Mouse (Mus musculus): ENCODE measurements around the gene 2200002D01Rik. TPM values are rescaled to one million over a fixed set of nuclear protein-coding genes. Genes with fewer than 3 reads are reported as not detected.

The 2200002D01Rik gene
- polyA plus RNA-seq (2012; fragmentation: generic; extraction: Trizol), result 72.9 TPM
- long read RNA-seq, experiment 1, transcript 2200002D01Rik-201 (4 exons, 1,466 nt), result major isoform, 31 of 32 reads
- long read RNA-seq, experiment 1, partial matches to known transcripts, result 0 of 32 reads
- long read RNA-seq, experiment 1, other reads (novel, unspliced or antisense), result 0 of 32 reads
- long read RNA-seq, experiment 2, transcript 2200002D01Rik-201 (4 exons, 1,466 nt), result major isoform, 19 of 19 reads
- long read RNA-seq, experiment 2, partial matches to known transcripts, result 0 of 19 reads
- long read RNA-seq, experiment 2, other reads (novel, unspliced or antisense), result 0 of 19 reads

- Histone ChIP-seq H3K36me3 (ENCODE audit: control insufficient read depth, insufficient read depth) (peaks cover 6% of the 10 kb centered on the region), H3K79me2 (ENCODE audit: control insufficient read depth, insufficient read depth) (peaks cover 12% of the 10 kb centered on the region), H3K27me3 (ENCODE audit: control insufficient read depth, insufficient read depth, insufficient read length) (no peaks in the 10 kb centered on the region), H3ac (ENCODE audit: control insufficient read depth, insufficient read length, low read depth) (peak within 1 kb of the TSS; percentile 34), H3K4me3 (ENCODE audit: insufficient read depth, poor library complexity, severe bottlenecking) (peak within 1 kb of the TSS; percentile 33), H3K79me3 (ENCODE audit: low read depth) (no peaks in the 10 kb centered on the region)
- TF ChIP-seq MYOG (IDR thresholded peaks at IDR 0.05; ENCODE audit: control insufficient read depth, extremely low read depth, insufficient read length) (no peak), FOSL1 (IDR thresholded peaks at IDR 0.05; ENCODE audit: insufficient read depth, low read length, poor library complexity, severe bottlenecking) (no peak), USF1 (IDR thresholded peaks at IDR 0.05; ENCODE audit: low read depth) (no peak), MYOD1 (IDR thresholded peaks at IDR 0.05; ENCODE audit: control insufficient read depth, insufficient read length, low read depth) (no peak), CTCF (IDR thresholded peaks at IDR 0.05; ENCODE audit: control insufficient read depth, insufficient read depth, insufficient read length) (no peak), MAX (IDR thresholded peaks at IDR 0.05) (no peak), CEBPB (IDR thresholded peaks at IDR 0.05; ENCODE audit: low read depth) (no peak)
Observed at GRCm38 (mm10) chr7:29248261-29248841, at the start of gene 2200002D01Rik. 2200002D01Rik (minus strand) TSS chr7:29248466.

GRCm38 (mm10) chr7:29296998-29297397, 48.7 kb upstream of the 2200002D01Rik start:
- TF ChIP-seq USF1 (IDR thresholded peaks at IDR 0.05; ENCODE audit: low read depth) (no peak), CTCF (IDR thresholded peaks at IDR 0.05; ENCODE audit: control insufficient read depth, insufficient read depth, insufficient read length) (peak; percentile 74)
- no peaks in the 10 kb centered on the region for H3K27me3 ChIP-seq (ENCODE audit: control insufficient read depth, insufficient read depth, insufficient read length)
- no peaks in the 10 kb centered on the region for H3K36me3 ChIP-seq (ENCODE audit: control insufficient read depth, insufficient read depth)
- H3K4me3 ChIP-seq (ENCODE audit: insufficient read depth, poor library complexity, severe bottlenecking), result no peak overlapping the region
- H3K79me2 ChIP-seq (ENCODE audit: control insufficient read depth, insufficient read depth), result no peaks in the 10 kb centered on the region
- no peak overlapping the region for H3ac ChIP-seq (ENCODE audit: control insufficient read depth, insufficient read length, low read depth)
- no peaks in the 10 kb centered on the region for H3K79me3 ChIP-seq (ENCODE audit: low read depth)

DNA sequence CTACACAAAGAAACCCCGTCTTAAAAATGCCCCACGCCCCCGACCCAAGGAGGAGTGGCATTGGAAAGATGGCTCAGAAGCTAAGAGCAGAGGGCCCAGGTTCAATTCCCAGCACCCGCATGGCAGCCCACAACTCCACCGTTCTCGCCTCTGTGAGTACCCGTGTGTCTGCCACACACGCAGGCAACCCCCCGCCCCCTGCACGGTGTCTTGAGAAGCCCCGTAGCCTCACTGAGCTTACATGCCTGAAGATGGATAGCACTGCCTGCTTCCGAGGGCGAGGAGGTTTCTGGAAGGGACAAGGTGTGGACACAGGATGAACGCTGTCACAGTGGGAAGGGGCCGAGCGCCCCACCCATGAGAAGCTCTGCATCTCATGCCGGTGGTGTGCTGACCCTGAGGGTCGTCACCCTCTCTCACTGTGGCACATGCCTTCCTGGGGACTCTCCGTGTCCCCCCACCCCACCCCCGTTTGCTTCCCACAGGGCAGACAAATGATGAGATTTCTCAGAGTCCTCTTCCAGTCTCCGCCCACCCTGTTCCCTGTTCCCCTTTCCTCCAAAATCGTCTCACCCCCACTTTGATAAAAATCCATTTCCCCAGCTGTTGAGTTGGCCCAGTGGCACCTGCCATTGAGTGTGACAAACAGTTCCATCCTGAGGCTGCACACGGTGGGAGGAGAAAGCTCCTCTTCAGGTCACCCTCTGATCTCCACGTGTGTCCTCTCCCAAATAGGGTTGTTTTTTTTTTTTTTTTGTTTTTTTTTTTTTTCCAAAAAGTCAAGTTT, 47.8 kb upstream of the 2200002D01Rik start:
- Histone ChIP-seq H3K36me3 (ENCODE audit: control insufficient read depth, insufficient read depth) (no peaks in the 10 kb centered on the region), H3K4me3 (ENCODE audit: insufficient read depth, poor library complexity, severe bottlenecking) (no peak overlapping the region), H3K27me3 (ENCODE audit: control insufficient read depth, insufficient read depth, insufficient read length) (no peaks in the 10 kb centered on the region), H3ac (ENCODE audit: control insufficient read depth, insufficient read length, low read depth) (no peak overlapping the region), H3K79me2 (ENCODE audit: control insufficient read depth, insufficient read depth) (no peaks in the 10 kb centered on the region), H3K79me3 (ENCODE audit: low read depth) (no peaks in the 10 kb centered on the region)
- no peak for TF ChIP-seq FOSL1 (IDR thresholded peaks at IDR 0.05; ENCODE audit: insufficient read depth, low read length, poor library complexity, severe bottlenecking)
- TF ChIP-seq CEBPB (IDR thresholded peaks at IDR 0.05; ENCODE audit: low read depth), result no peak
- TF ChIP-seq USF1 (IDR thresholded peaks at IDR 0.05; ENCODE audit: low read depth), result no peak
- TF ChIP-seq MAX (IDR thresholded peaks at IDR 0.05), result no peak
- no peak for TF ChIP-seq MYOD1 (IDR thresholded peaks at IDR 0.05; ENCODE audit: control insufficient read depth, insufficient read length, low read depth)
- TF ChIP-seq CTCF (IDR thresholded peaks at IDR 0.05; ENCODE audit: control insufficient read depth, insufficient read depth, insufficient read length), result no peak
- no peak for TF ChIP-seq MYOG (IDR thresholded peaks at IDR 0.05; ENCODE audit: control insufficient read depth, extremely low read depth, insufficient read length)

- TF ChIP-seq MAX (IDR thresholded peaks at IDR 0.05) (no peak), MYOG (IDR thresholded peaks at IDR 0.05; ENCODE audit: control insufficient read depth, extremely low read depth, insufficient read length) (no peak), MYOD1 (IDR thresholded peaks at IDR 0.05; ENCODE audit: control insufficient read depth, insufficient read length, low read depth) (no peak), FOSL1 (IDR thresholded peaks at IDR 0.05; ENCODE audit: insufficient read depth, low read length, poor library complexity, severe bottlenecking) (no peak), CTCF (IDR thresholded peaks at IDR 0.05; ENCODE audit: control insufficient read depth, insufficient read depth, insufficient read length) (no peak), CEBPB (IDR thresholded peaks at IDR 0.05; ENCODE audit: low read depth) (no peak), USF1 (IDR thresholded peaks at IDR 0.05; ENCODE audit: low read depth) (no peak)
- no peaks in the 10 kb centered on the region for H3K79me3 ChIP-seq (ENCODE audit: low read depth)
- H3K79me2 ChIP-seq (ENCODE audit: control insufficient read depth, insufficient read depth), result no peaks in the 10 kb centered on the region
- H3K36me3 ChIP-seq (ENCODE audit: control insufficient read depth, insufficient read depth), result no peaks in the 10 kb centered on the region
- no peak overlapping the region for H3K4me3 ChIP-seq (ENCODE audit: insufficient read depth, poor library complexity, severe bottlenecking)
- no peak overlapping the region for H3ac ChIP-seq (ENCODE audit: control insufficient read depth, insufficient read length, low read depth)
- H3K27me3 ChIP-seq (ENCODE audit: control insufficient read depth, insufficient read depth, insufficient read length), result no peaks in the 10 kb centered on the region
Observed at GRCm38 (mm10) chr7:29294111-29294761, 46.0 kb upstream of the 2200002D01Rik start.
